ENCODE assay signal across 14 mouse cellular contexts in genomic region chr1:74005020-74005419, GRCm38 (mm10).
DNase-seq lines count a peak whose midpoint lies in the region; ATAC-seq and TF ChIP-seq lines count a peak whose summit lies in the region.
"Had no signal": no experiment of that assay in that cellular context is flagged by ENCODE, and none has a peak within 500 bp of the region (broad histone marks: within the 10 kb centered on the region; RNA-seq: fewer than 3 reads in every experiment).

No protein-coding gene starts in this region.

- peaks cover 100% of the 10 kb centered on the region for H3K4me1 ChIP-seq in heart, embryonic 13.5 days

- no peaks in the 10 kb centered on the region for H3K27me3 ChIP-seq in heart, embryonic 13.5 days (replicated peaks)
- H3K27me3 ChIP-seq: forebrain, embryonic 12.5 days; hindbrain, embryonic 12.5 days; limb, embryonic 13.5 days; megakaryocyte, embryonic 14.5 days; neural tube, embryonic 12.5 days had no signal

- no peak for TF ChIP-seq CTCF in gastrocnemius, adult 2 months (IDR thresholded peaks at IDR 0.05)
- no peak for TF ChIP-seq CTCF in left cerebral cortex, adult 2 months (IDR thresholded peaks at IDR 0.05)

- no peak for ATAC-seq in heart, embryonic 13.5 days (ENCODE audit: extremely low read depth, insufficient number of reproducible peaks, low FRiP score, low TSS enrichment)

- peak overlapping the region; percentile 39; the same call in 1 of the 2 replicates for H3K4me3 ChIP-seq in gastrocnemius, adult 2 months
- H3K4me3 ChIP-seq in heart, embryonic 13.5 days, result no peak overlapping the region
- H3K4me3 ChIP-seq in left cerebral cortex, adult 2 months, result no peak overlapping the region
- H3K4me3 ChIP-seq: forebrain, embryonic 12.5 days; hindbrain, embryonic 12.5 days; layer of hippocampus, adult 2 months; limb, embryonic 13.5 days; megakaryocyte, embryonic 14.5 days; neural tube, embryonic 12.5 days had no signal

- WGBS in heart, embryonic 13.5 days, result 39% methylated on average over 3 of the region's 3 CpGs

- H3K4me2 ChIP-seq in heart, embryonic 13.5 days, result no peak overlapping the region
- H3K4me2 ChIP-seq: forebrain, embryonic 12.5 days; hindbrain, embryonic 12.5 days; limb, embryonic 13.5 days; neural tube, embryonic 12.5 days had no signal

- H3K36me3 ChIP-seq in heart, embryonic 13.5 days, result peaks cover 10% of the 10 kb centered on the region
- H3K36me3 ChIP-seq: forebrain, embryonic 12.5 days; hindbrain, embryonic 12.5 days; neural tube, embryonic 12.5 days had no signal

- intact Hi-C loops in gastrocnemius, adult 2 months (cut with DNase I), result loop anchor here (5.0 kb wide), 1 partner anchor 37 kb away; no protein-coding TSS in a partner anchor
- intact Hi-C loops in left cerebral cortex, adult 2 months (cut with DNase I), result no loop called here

- peak overlapping the region; percentile 97 for H3K27ac ChIP-seq in gastrocnemius, adult 2 months
- peak overlapping the region; percentile 99 for H3K27ac ChIP-seq in heart, embryonic 13.5 days (replicated peaks)
- no peak overlapping the region for H3K27ac ChIP-seq in left cerebral cortex, adult 2 months
- H3K27ac ChIP-seq: forebrain, embryonic 12.5 days; hindbrain, embryonic 12.5 days; layer of hippocampus, adult 2 months; limb, embryonic 13.5 days; neural tube, embryonic 12.5 days had no signal

- DNase-seq in gastrocnemius, adult 2 months, result peak; percentile 88
- no peak for DNase-seq in gastrocnemius, postnatal 4 days (ENCODE audit: low spot score in 2 of 2)
- peak; percentile 58 to 62 for DNase-seq in adrenal gland, adult 18-20 months (ENCODE audit: low spot score in 2 of 2)
- peak; percentile 47 to 56 for DNase-seq in kidney, postnatal 4 days
- DNase-seq in spleen, postnatal 14 days (ENCODE audit: low spot score in 2 of 2), result no peak
- DNase-seq in cerebellum, adult 18-20 months, result no peak
- no peak for DNase-seq in left cerebral cortex, adult 2 months (ENCODE audit: extremely low spot score in 1 of 2, low spot score in 2 of 2)

- peak overlapping the region; percentile 56; the same call in 1 of the 2 replicates for H3K9ac ChIP-seq in heart, embryonic 13.5 days
- H3K9ac ChIP-seq: forebrain, embryonic 12.5 days; hindbrain, embryonic 12.5 days; limb, embryonic 13.5 days; neural tube, embryonic 12.5 days had no signal

- no peaks in the 10 kb centered on the region for H3K9me3 ChIP-seq in heart, embryonic 13.5 days
- H3K9me3 ChIP-seq: forebrain, embryonic 12.5 days; hindbrain, embryonic 12.5 days; limb, embryonic 13.5 days; megakaryocyte, embryonic 14.5 days; neural tube, embryonic 12.5 days had no signal

Comparison
In these comparisons a context has a peak if more than half of its experiments do, and no peak if none do; other contexts are left out.
1. DNase-seq: peak in gastrocnemius, adult 2 months (single experiment), adrenal gland, adult 18-20 months (2 of 2) and kidney, postnatal 4 days (2 of 2); none in gastrocnemius, postnatal 4 days (0 of 2), spleen, postnatal 14 days (0 of 2), cerebellum, adult 18-20 months (0 of 2) and left cerebral cortex, adult 2 months (0 of 2).